Mouse (Mus musculus): Measurements from ENCODE around the gene Ffar3. TPM values are rescaled to one million over a fixed set of nuclear protein-coding genes. Genes with fewer than 3 reads are reported as not detected.
"Not testable (repeated sequence)": the region's sequence is repeated elsewhere in the genome, so short reads cannot be mapped to it uniquely, and the experiment has no call there.

Gene Ffar3
- polyA plus RNA-seq, 1 experiment, result 0.13 TPM

DNA sequence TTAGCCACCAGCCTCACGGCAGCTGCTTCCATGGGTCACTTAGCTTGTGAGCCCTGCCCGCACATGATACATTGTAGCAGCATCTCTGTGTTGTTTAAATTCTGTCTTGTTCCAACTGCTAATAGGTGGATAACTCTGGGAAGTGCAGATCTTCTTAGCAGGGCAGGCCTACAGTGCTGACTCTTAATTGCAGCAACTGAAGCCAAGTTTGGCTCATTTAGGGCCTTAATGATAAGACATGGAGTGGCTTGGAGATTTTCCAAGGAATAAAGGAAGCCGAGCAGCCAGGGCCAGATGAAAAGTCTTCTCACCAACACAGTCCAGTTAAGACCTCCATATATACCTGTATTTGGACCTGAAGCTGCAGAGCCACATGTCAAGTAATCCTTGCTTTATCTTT lies 15.7 kb downstream of the Ffar3 start:
- 95% methylated on average over 3 of the region's 3 CpGs for WGBS
- H3K4me1 ChIP-seq (replicated peaks; ENCODE audit: control insufficient read depth, insufficient read depth, low read length), result no peaks in the 10 kb centered on the region
- no peaks in the 10 kb centered on the region for H3K27me3 ChIP-seq (ENCODE audit: control insufficient read depth, insufficient read depth, low read length)
- H3K4me3 ChIP-seq (ENCODE audit: control insufficient read depth, insufficient read depth, low read length), result no peak overlapping the region
- H3K36me3 ChIP-seq (ENCODE audit: control insufficient read depth, insufficient read depth, low read length), result no peaks in the 10 kb centered on the region
- no peak overlapping the region for H3K27ac ChIP-seq (ENCODE audit: control insufficient read depth, insufficient read depth, low read length)
- TF ChIP-seq CTCF (IDR thresholded peaks at IDR 0.05; ENCODE audit: borderline replicate concordance, control insufficient read depth, extremely low read depth, insufficient read depth, low read length, poor library complexity) (no peak), POLR2A (IDR thresholded peaks at IDR 0.05; ENCODE audit: control insufficient read depth, extremely low read depth, insufficient read depth, low read length, poor library complexity) (no peak)
- no peak for DNase-seq

DNA sequence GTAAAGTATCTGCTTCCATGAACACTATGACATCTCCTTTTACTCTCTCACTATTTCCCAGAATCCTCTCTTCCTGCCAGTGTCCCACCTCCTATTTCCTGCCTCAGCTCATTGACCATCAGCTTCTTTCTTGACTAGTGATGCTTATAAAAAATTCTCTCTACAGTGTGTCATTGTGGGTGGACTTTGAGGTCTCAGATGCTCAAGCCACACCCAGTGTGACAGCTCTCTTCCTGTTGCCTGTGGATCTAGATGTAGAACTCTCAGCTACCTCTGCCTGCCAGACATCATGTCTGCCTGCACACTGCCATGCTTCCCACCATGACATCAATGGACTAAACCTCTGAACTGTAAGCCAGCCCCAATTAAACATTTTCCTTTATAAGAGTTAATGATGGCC lies 18.7 kb downstream of the Ffar3 start:
- Histone ChIP-seq H3K4me3 (ENCODE audit: control insufficient read depth, insufficient read depth, low read length) (no peak overlapping the region), H3K27ac (ENCODE audit: control insufficient read depth, insufficient read depth, low read length) (no peak overlapping the region), H3K27me3 (ENCODE audit: control insufficient read depth, insufficient read depth, low read length) (no peaks in the 10 kb centered on the region), H3K4me1 (replicated peaks; ENCODE audit: control insufficient read depth, insufficient read depth, low read length) (peaks cover 2% of the 10 kb centered on the region), H3K36me3 (ENCODE audit: control insufficient read depth, insufficient read depth, low read length) (no peaks in the 10 kb centered on the region)
- TF ChIP-seq POLR2A (IDR thresholded peaks at IDR 0.05; ENCODE audit: control insufficient read depth, extremely low read depth, insufficient read depth, low read length, poor library complexity), result no peak
- no peak for TF ChIP-seq CTCF (IDR thresholded peaks at IDR 0.05; ENCODE audit: borderline replicate concordance, control insufficient read depth, extremely low read depth, insufficient read depth, low read length, poor library complexity)
- DNase-seq, result no peak

DNA sequence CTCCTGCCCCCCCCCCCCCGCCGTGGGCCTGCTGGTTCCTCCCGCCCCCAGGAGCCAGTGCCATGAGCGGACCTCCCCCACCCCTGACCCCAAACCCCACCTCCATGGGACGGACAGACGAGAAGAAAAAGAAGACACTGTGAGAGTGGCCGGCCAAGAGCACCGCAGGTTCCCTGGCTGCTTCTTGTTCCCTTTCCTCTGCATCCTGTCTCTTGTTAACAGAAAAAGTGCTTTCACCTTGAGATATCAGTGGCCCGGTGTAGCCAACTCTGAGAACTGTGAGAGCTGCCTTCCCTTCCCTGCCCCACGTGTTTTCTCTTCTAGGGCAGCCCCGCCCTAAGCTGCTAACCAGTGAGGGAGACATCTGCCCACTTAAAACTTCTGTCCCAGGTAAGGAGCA lies 23.3 kb downstream of the Ffar3 start:
- not testable (repeated sequence) for H3K27me3 ChIP-seq (ENCODE audit: control insufficient read depth, insufficient read depth, low read length); DNase-seq; H3K4me1 ChIP-seq (replicated peaks; ENCODE audit: control insufficient read depth, insufficient read depth, low read length); H3K4me3 ChIP-seq (ENCODE audit: control insufficient read depth, insufficient read depth, low read length); H3K36me3 ChIP-seq (ENCODE audit: control insufficient read depth, insufficient read depth, low read length); H3K27ac ChIP-seq (ENCODE audit: control insufficient read depth, insufficient read depth, low read length)
- 4% methylated on average over 7 of the region's 11 CpGs for WGBS

DNA sequence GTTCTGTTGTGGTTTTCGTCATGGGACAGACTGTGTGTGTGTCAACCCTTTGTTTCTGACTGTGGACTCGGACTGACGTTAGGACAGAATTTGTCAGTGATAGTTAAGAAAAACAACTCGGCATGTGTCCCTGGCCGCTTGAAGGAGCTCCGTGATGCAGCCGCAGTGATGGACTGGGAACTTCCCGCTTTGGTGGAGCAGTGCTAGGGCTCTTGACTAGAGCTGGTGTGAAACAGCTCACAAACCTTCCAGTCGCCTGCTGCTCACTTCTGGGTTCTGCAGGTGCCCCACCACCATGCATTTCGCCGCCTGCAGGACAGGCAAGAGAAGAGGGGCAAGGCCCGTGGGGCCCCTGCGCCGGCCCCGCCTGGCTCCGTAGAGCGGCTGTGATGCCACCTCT lies 23.7 kb downstream of the Ffar3 start:
- H3K36me3 ChIP-seq (ENCODE audit: control insufficient read depth, insufficient read depth, low read length), result no peaks in the 10 kb centered on the region
- DNase-seq, result no peak
- peaks cover 3% of the 10 kb centered on the region for H3K4me1 ChIP-seq (replicated peaks; ENCODE audit: control insufficient read depth, insufficient read depth, low read length)
- no peak overlapping the region for H3K4me3 ChIP-seq (ENCODE audit: control insufficient read depth, insufficient read depth, low read length)
- no peak overlapping the region for H3K27ac ChIP-seq (ENCODE audit: control insufficient read depth, insufficient read depth, low read length)
- H3K27me3 ChIP-seq (ENCODE audit: control insufficient read depth, insufficient read depth, low read length), result no peaks in the 10 kb centered on the region
- TF ChIP-seq POLR2A (IDR thresholded peaks at IDR 0.05; ENCODE audit: control insufficient read depth, extremely low read depth, insufficient read depth, low read length, poor library complexity) (no peak), CTCF (IDR thresholded peaks at IDR 0.05; ENCODE audit: borderline replicate concordance, control insufficient read depth, extremely low read depth, insufficient read depth, low read length, poor library complexity) (no peak)
- WGBS, result 7% methylated on average over 11 of the region's 17 CpGs

DNA sequence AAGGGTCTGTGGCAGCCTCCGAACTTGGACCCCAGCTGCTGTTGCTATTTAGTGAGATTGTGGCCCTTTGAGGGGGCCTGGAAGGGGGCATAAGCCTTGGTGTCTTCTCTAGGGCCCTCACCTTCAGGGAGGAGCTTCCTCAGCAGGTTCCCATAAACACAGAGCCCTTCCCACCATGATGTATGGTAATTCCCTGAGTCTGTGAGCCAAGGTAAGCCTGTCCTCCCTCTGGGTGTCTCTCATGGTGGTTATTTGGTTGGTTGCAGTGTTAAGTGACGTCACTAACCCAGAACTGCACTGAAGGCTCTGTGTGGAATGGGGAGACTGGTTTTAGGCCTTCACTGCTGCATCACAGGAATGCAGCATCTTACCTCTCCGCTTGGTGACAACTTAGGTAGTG lies 26.6 kb downstream of the Ffar3 start:
- TF ChIP-seq CTCF (IDR thresholded peaks at IDR 0.05; ENCODE audit: borderline replicate concordance, control insufficient read depth, extremely low read depth, insufficient read depth, low read length, poor library complexity), result no peak
- no peak for TF ChIP-seq POLR2A (IDR thresholded peaks at IDR 0.05; ENCODE audit: control insufficient read depth, extremely low read depth, insufficient read depth, low read length, poor library complexity)
- WGBS, result 65% methylated on average over 3 of the region's 3 CpGs
- DNase-seq, result no peak
- H3K27me3 ChIP-seq (ENCODE audit: control insufficient read depth, insufficient read depth, low read length), result no peaks in the 10 kb centered on the region
- peaks cover 3% of the 10 kb centered on the region for H3K4me1 ChIP-seq (replicated peaks; ENCODE audit: control insufficient read depth, insufficient read depth, low read length)
- no peaks in the 10 kb centered on the region for H3K36me3 ChIP-seq (ENCODE audit: control insufficient read depth, insufficient read depth, low read length)
- no peak overlapping the region for H3K27ac ChIP-seq (ENCODE audit: control insufficient read depth, insufficient read depth, low read length)
- no peak overlapping the region for H3K4me3 ChIP-seq (ENCODE audit: control insufficient read depth, insufficient read depth, low read length)

DNA sequence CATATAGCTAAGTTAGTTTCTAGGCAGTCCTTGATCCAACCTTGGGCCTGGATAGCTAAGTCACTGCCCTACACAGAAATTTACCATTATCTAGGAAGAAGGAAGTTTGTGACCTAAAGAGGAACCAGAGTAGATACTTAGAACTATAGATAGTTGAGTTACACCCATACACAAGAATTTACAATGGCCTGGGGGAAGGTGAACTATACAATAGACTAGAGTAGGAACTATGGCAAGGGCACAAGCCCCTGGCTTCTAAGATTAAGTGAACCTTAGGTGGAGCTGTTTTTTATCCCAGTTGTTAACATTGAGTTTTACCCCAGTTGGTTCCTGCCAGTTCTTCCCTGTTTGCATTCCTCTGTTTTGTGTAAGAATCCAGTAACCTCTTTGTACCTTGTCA lies 27.1 kb downstream of the Ffar3 start:
- DNase-seq; H3K27me3 ChIP-seq (ENCODE audit: control insufficient read depth, insufficient read depth, low read length); H3K4me1 ChIP-seq (replicated peaks; ENCODE audit: control insufficient read depth, insufficient read depth, low read length); H3K4me3 ChIP-seq (ENCODE audit: control insufficient read depth, insufficient read depth, low read length); H3K36me3 ChIP-seq (ENCODE audit: control insufficient read depth, insufficient read depth, low read length); H3K27ac ChIP-seq (ENCODE audit: control insufficient read depth, insufficient read depth, low read length): not testable (repeated sequence)

DNA sequence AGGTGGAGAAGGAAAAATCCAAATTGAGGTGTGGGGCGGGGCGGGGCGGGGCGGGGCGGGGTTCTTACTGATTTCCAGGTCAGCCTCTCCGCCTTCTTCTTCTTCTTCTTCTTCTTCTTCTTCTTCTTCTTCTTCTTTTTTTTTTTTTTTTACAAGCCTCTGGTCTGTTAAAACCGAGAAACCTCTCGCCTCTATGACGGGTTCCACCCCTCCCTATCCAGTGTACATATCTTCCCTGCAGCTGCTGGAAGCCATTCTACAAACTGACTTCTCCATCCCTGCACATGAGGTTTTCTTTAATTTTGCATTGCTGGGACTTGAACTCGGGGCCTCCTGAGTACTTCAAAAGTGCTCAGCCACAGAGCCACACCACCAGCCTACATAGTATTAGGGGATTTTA lies 29.3 kb downstream of the Ffar3 start:
- H3K4me1 ChIP-seq (replicated peaks; ENCODE audit: control insufficient read depth, insufficient read depth, low read length), result peaks cover 1% of the 10 kb centered on the region
- no peak overlapping the region for H3K4me3 ChIP-seq (ENCODE audit: control insufficient read depth, insufficient read depth, low read length)
- 87% methylated on average over 10 of the region's 10 CpGs for WGBS
- no peaks in the 10 kb centered on the region for H3K36me3 ChIP-seq (ENCODE audit: control insufficient read depth, insufficient read depth, low read length)
- H3K27me3 ChIP-seq (ENCODE audit: control insufficient read depth, insufficient read depth, low read length), result no peaks in the 10 kb centered on the region
- no peak overlapping the region for H3K27ac ChIP-seq (ENCODE audit: control insufficient read depth, insufficient read depth, low read length)
- TF ChIP-seq POLR2A (IDR thresholded peaks at IDR 0.05; ENCODE audit: control insufficient read depth, extremely low read depth, insufficient read depth, low read length, poor library complexity) (no peak), CTCF (IDR thresholded peaks at IDR 0.05; ENCODE audit: borderline replicate concordance, control insufficient read depth, extremely low read depth, insufficient read depth, low read length, poor library complexity) (no peak)
- no peak for DNase-seq
